Mouse (Mus musculus): ENCODE measurements at regions not wholly inside any gene's neighbourhood (a gene's known extent, or its start where the extent isn't known, plus 50 kb on each side); places are given as distances from the start of the nearest gene placed in this dataset.

- TF ChIP-seq CTCF (conservative IDR thresholded peaks at IDR 0.05; ENCODE audit: insufficient read depth, insufficient read length, low read depth, low read length) (no peak), POLR2A (IDR thresholded peaks at IDR 0.05; ENCODE audit: low read depth, low read length) (no peak)
- no peak overlapping the region for H3K27ac ChIP-seq (ENCODE audit: insufficient read depth, low read depth, low read length)
- no peaks in the 10 kb centered on the region for H3K36me3 ChIP-seq (ENCODE audit: control insufficient read depth, insufficient read depth, low read length)
- H3K27me3 ChIP-seq (replicated peaks; ENCODE audit: control insufficient read depth, insufficient read depth, low read length): no peaks in the 10 kb centered on the region
- H3K4me3 ChIP-seq (ENCODE audit: insufficient read depth, low read depth, low read length): no peak overlapping the region
- H3K4me1 ChIP-seq (ENCODE audit: control insufficient read depth, insufficient read depth, low read length): no peaks in the 10 kb centered on the region
- WGBS: 57% methylated on average over 2 of the region's 2 CpGs
- DNase-seq: no peak
Observed at GRCm38 (mm10) chr7:136443436-136443835, 451.0 kb upstream of the Mgmt start.

DNA sequence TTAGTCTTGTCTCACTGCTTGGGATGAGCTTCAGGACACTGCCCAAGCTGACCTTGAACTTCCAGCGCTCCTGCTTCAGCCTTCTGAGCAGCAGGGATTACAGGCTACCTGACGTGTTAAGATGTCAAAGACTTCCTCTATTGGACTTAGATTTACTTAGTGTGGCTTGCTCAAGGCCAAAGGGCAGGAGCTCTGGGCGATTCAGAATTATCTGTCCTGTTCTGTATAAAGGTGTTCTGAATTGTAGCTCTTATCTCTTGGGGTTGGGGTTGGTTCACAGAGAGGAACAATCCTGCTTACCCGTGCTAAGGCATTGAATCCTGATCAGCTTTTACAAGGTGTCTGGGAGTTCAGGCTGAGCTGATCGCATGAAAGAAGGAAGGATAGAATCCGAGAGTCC lies 449.3 kb upstream of the Mgmt start:
- no peaks in the 10 kb centered on the region for H3K4me1 ChIP-seq (ENCODE audit: control insufficient read depth, insufficient read depth, low read length)
- H3K36me3 ChIP-seq (ENCODE audit: control insufficient read depth, insufficient read depth, low read length): no peaks in the 10 kb centered on the region
- no peak overlapping the region for H3K27ac ChIP-seq (ENCODE audit: insufficient read depth, low read depth, low read length)
- H3K4me3 ChIP-seq (ENCODE audit: insufficient read depth, low read depth, low read length): no peak overlapping the region
- TF ChIP-seq CTCF (conservative IDR thresholded peaks at IDR 0.05; ENCODE audit: insufficient read depth, insufficient read length, low read depth, low read length) (no peak), POLR2A (IDR thresholded peaks at IDR 0.05; ENCODE audit: low read depth, low read length) (no peak)
- WGBS: 79% methylated on average over 6 of the region's 6 CpGs
- no peaks in the 10 kb centered on the region for H3K27me3 ChIP-seq (replicated peaks; ENCODE audit: control insufficient read depth, insufficient read depth, low read length)
- DNase-seq: no peak

DNA sequence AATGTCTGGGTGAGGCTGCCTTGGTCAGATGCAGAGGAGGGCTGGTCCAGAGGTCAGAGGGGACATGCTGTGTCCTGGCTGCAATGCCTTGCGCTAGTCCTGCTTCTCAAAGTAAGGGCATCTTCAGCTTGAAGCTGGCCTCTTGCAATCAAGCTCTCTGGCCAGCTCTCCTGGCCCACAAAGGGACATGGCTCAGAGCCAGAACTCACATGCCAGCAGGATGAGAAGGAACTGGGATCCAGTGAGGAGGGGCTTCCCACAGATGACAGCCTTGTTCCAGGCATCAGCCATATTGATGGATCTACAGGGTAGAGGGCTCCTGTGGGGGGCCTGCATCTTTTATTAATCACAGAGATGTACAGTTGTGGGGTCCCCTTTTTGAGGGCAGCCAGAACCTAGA lies 445.1 kb upstream of the Mgmt start:
- WGBS: 100% methylated on average over 1 of the region's 1 CpGs
- TF ChIP-seq POLR2A (IDR thresholded peaks at IDR 0.05; ENCODE audit: low read depth, low read length) (no peak), CTCF (conservative IDR thresholded peaks at IDR 0.05; ENCODE audit: insufficient read depth, insufficient read length, low read depth, low read length) (no peak)
- DNase-seq: no peak

DNA sequence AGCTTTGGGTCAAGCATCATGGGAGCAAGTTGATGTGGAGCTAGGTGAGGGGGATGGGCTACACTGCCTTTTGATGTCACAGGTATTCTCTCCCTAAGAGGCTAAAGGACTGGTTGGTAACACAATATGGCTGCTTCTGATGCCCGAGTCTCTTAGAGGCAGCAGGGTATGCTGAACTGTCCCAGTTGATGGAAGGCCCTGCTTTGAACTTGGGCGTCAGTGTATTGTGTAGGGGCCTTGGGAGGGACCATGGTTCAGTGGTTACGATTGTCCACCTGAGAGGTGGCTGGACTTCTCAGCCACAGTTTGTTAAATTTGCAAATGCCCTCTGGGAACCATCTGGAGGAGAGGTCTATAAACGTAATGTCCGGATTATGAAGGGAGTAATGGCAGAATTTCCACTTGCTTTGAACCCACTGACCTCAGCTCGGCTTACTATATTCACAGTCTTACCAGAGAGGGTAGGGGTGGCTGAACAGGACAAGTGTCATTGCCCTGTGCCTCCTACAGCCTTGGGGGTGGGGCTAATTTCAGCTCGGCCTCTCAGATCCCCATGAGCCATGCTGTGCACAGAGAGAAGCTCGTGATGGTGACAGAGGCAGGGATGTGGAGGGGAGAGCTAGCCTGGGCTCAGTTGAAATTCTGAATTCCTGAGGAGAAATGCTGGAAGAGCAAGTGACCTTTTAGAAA lies 442.6 kb upstream of the Mgmt start:
- 63% methylated on average over 8 of the region's 8 CpGs for WGBS
- Histone ChIP-seq H3K4me1 (ENCODE audit: control insufficient read depth, insufficient read depth, low read length) (peaks cover 10% of the 10 kb centered on the region), H3K27me3 (replicated peaks; ENCODE audit: control insufficient read depth, insufficient read depth, low read length) (no peaks in the 10 kb centered on the region), H3K27ac (ENCODE audit: insufficient read depth, low read depth, low read length) (no peak overlapping the region), H3K4me3 (ENCODE audit: insufficient read depth, low read depth, low read length) (no peak overlapping the region), H3K36me3 (ENCODE audit: control insufficient read depth, insufficient read depth, low read length) (no peaks in the 10 kb centered on the region)
- DNase-seq: peak; percentile 46
- TF ChIP-seq CTCF (conservative IDR thresholded peaks at IDR 0.05; ENCODE audit: insufficient read depth, insufficient read length, low read depth, low read length) (no peak), POLR2A (IDR thresholded peaks at IDR 0.05; ENCODE audit: low read depth, low read length) (no peak)

More for the DNA sequence above, 445.1 kb upstream of the Mgmt start:
- Histone ChIP-seq H3K36me3 (ENCODE audit: control insufficient read depth, insufficient read depth, low read length) (no peaks in the 10 kb centered on the region), H3K4me3 (ENCODE audit: insufficient read depth, low read depth, low read length) (no peak overlapping the region), H3K27ac (ENCODE audit: insufficient read depth, low read depth, low read length) (no peak overlapping the region), H3K4me1 (ENCODE audit: control insufficient read depth, insufficient read depth, low read length) (peaks cover 10% of the 10 kb centered on the region), H3K27me3 (replicated peaks; ENCODE audit: control insufficient read depth, insufficient read depth, low read length) (no peaks in the 10 kb centered on the region)

GRCm38 (mm10) chr7:136452561-136452960 lies 441.9 kb upstream of the Mgmt start:
- no peak overlapping the region for H3K4me3 ChIP-seq (ENCODE audit: insufficient read depth, low read depth, low read length)
- no peaks in the 10 kb centered on the region for H3K27me3 ChIP-seq (replicated peaks; ENCODE audit: control insufficient read depth, insufficient read depth, low read length)
- 65% methylated on average over 5 of the region's 5 CpGs for WGBS
- peak; percentile 84 for DNase-seq
- H3K4me1 ChIP-seq (ENCODE audit: control insufficient read depth, insufficient read depth, low read length): peaks cover 14% of the 10 kb centered on the region
- H3K27ac ChIP-seq (ENCODE audit: insufficient read depth, low read depth, low read length): no peak overlapping the region
- TF ChIP-seq POLR2A (IDR thresholded peaks at IDR 0.05; ENCODE audit: low read depth, low read length) (no peak), CTCF (conservative IDR thresholded peaks at IDR 0.05; ENCODE audit: insufficient read depth, insufficient read length, low read depth, low read length) (no peak)
- H3K36me3 ChIP-seq (ENCODE audit: control insufficient read depth, insufficient read depth, low read length): no peaks in the 10 kb centered on the region

DNA sequence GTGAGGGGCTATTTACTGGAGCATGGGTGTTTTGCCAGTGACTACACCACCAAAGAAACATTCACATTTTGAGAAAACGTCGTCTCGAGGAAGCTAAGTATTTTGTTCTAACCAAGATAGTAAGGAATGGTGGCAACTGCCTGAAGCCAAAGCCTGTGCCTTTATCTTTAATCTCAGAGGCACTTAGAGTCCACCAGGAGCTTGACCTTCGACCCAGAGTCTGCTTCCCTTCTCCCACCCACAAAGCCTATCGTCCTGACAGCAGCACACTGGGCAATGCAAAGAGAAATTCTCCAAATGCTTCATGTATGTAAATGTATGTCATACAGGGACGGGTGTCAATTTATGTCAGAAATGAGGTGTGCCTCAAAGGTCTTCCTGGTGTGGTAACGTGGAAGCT lies 437.2 kb upstream of the Mgmt start:
- H3K36me3 ChIP-seq (ENCODE audit: control insufficient read depth, insufficient read depth, low read length): no peaks in the 10 kb centered on the region
- WGBS: 79% methylated on average over 7 of the region's 7 CpGs
- H3K4me3 ChIP-seq (ENCODE audit: insufficient read depth, low read depth, low read length): no peak overlapping the region
- no peak for DNase-seq
- H3K27ac ChIP-seq (ENCODE audit: insufficient read depth, low read depth, low read length): no peak overlapping the region
- no peaks in the 10 kb centered on the region for H3K27me3 ChIP-seq (replicated peaks; ENCODE audit: control insufficient read depth, insufficient read depth, low read length)
- peaks cover 11% of the 10 kb centered on the region for H3K4me1 ChIP-seq (ENCODE audit: control insufficient read depth, insufficient read depth, low read length)
- no peak for TF ChIP-seq CTCF (conservative IDR thresholded peaks at IDR 0.05; ENCODE audit: insufficient read depth, insufficient read length, low read depth, low read length)
- TF ChIP-seq POLR2A (IDR thresholded peaks at IDR 0.05; ENCODE audit: low read depth, low read length): no peak

- TF ChIP-seq POLR2A (IDR thresholded peaks at IDR 0.05; ENCODE audit: low read depth, low read length) (no peak), CTCF (conservative IDR thresholded peaks at IDR 0.05; ENCODE audit: insufficient read depth, insufficient read length, low read depth, low read length) (no peak)
- H3K27ac ChIP-seq (ENCODE audit: insufficient read depth, low read depth, low read length): no peak overlapping the region
- DNase-seq: peak; percentile 84
- H3K4me3 ChIP-seq (ENCODE audit: insufficient read depth, low read depth, low read length): no peak overlapping the region
- WGBS: 55% methylated on average over 10 of the region's 10 CpGs
- H3K27me3 ChIP-seq (replicated peaks; ENCODE audit: control insufficient read depth, insufficient read depth, low read length): no peaks in the 10 kb centered on the region
- peaks cover 4% of the 10 kb centered on the region; the same call in 1 of the 2 replicates for H3K4me1 ChIP-seq (ENCODE audit: control insufficient read depth, insufficient read depth, low read length)
- H3K36me3 ChIP-seq (ENCODE audit: control insufficient read depth, insufficient read depth, low read length): no peaks in the 10 kb centered on the region
Observed at GRCm38 (mm10) chr7:136457867-136458448, 436.5 kb upstream of the Mgmt start.
